Mouse (Mus musculus) right cerebral cortex, adult 2 months (tissue): ENCODE results near the gene Lysmd1.
A peak's percentile ranks its signal among the peaks of the same experiment; 100 is the strongest.

Experiments used
- DNase-seq, 2 experiments: peaks; one replicate each; pipeline ENCODE4 v3.0.0; 2021 to 2022; ENCODE audit warnings: low spot score in 2 of 2

Gene Lysmd1

GRCm38 (mm10) chr3:95173256-95173949 is 39.5 kb downstream of the Lysmd1 start:
- DNase-seq: no peak

- DNase-seq: peak; percentile 73 to 74
Measured at GRCm38 (mm10) chr3:95174011-95174592, 40.2 kb downstream of the Lysmd1 start.

- no peak for DNase-seq
Measured at GRCm38 (mm10) chr3:95176500-95176899, 42.6 kb downstream of the Lysmd1 start.

- DNase-seq: no peak
Measured at GRCm38 (mm10) chr3:95177583-95177982, 43.7 kb downstream of the Lysmd1 start.

- no peak for DNase-seq
Measured at GRCm38 (mm10) chr3:95178948-95179347, 45.1 kb downstream of the Lysmd1 start.

- DNase-seq: no peak
Measured at GRCm38 (mm10) chr3:95179890-95180289, 46.0 kb downstream of the Lysmd1 start.

- DNase-seq: no peak
Measured at GRCm38 (mm10) chr3:95181841-95182240, 48.0 kb downstream of the Lysmd1 start.

- no peak for DNase-seq
Measured at GRCm38 (mm10) chr3:95184796-95185577, 51.1 kb downstream of the Lysmd1 start.

- no peak for DNase-seq
Measured at GRCm38 (mm10) chr3:95186100-95186499, 52.2 kb downstream of the Lysmd1 start.

- DNase-seq: no peak
Measured at GRCm38 (mm10) chr3:95186888-95187287, 53.0 kb downstream of the Lysmd1 start.
